Mouse (Mus musculus) left cerebral cortex, postnatal 25 days (tissue): Measurements from ENCODE around the gene Atp13a1. TPM values are rescaled to one million over a fixed set of nuclear protein-coding genes. Genes with fewer than 3 reads are reported as not detected.

ENCODE experiments used
- DNase-seq, 2 experiments: peaks; one replicate each; pipeline ENCODE4 v3.0.0; 2022; ENCODE audit warnings: low spot score in 2 of 2, mixed read lengths in 1 of 2
- intact Hi-C: fragments of 180-260 bp; cut with DNase I; formaldehyde crosslinking; loops from one replicate; pipeline ENCODE4 v1.15.1; 2025
- total RNA-seq, 2 experiments: library from RNA; stranded (reverse); gene quantifications; 2 replicates each; pipeline ENCODE4 v1.2.3; 2021

The Atp13a1 gene
- total RNA-seq, 2 experiments from 2014 or later, result 36.4 to 40.1 TPM

DNA sequence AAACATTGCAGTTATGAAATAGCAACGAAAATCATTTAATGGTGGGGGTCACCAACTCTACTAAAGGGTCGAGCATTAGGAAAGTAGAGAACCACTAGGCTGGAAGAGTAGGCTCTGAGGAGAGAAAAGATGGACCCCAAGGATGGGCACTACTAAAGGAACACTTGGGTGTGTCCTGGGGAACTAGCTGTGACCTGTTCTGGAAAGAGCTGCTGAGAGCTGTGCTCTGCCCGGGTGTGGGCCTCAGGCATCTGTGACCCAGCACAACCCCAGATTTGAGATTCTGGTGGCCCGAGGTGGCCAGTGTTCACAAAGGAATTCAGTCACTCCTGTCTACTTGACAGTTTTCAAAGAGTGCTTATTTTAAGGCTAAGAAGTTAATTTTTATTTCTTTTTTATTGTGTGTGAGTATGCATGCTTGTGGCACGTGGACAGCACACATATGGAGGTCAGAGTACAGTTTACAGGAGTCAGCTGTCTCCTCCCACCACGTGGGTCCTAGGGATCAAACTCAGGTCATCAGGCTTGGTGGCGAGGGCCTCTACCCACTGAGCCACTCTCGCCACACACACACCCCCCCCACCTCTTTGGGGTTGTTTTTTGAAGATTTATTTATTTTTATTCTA, 46.2 kb downstream of the Atp13a1 start:
- intact Hi-C loops, result no loop called here
- no peak for DNase-seq

DNA sequence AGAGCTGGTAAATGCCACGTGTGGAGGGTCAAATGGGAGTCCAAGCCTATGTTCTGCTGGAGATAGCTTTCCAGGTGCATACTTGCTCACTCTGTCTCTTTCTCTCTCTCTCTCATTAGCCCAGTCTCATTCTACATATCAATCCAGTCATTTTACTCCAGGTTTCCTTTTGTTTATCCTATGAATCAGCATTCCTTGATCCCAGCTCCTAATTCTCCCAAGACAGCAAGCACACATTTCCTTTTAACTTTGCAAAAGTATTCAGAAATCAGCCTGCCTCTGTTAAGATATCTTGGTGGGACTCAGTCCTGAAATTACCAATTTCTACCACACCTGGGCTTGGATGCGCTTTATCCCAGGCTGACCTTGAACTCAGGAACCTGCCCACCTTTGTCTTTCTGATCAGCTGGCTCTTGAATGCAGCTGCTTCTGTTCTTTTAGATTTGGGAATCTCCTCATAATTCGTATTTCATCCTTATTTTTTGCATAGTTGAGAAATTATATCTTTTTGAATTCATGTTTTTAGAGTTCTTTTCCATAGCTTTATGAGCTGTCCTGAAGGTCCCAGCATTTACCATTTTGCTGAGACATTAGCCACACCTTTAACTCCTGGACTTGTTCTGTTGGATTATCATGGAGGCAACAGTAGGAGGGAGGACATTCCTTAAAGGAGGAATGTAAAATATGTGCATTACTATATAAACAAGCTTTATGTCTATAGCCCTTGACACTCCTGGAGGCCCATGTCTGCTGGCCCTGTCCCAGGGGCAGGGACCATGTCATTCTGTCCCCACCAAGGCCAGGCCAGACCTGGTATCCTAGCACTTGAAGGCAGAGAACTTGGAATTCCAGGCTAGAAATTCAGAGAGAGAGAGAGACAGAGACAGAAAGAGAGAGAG, 56.5 kb downstream of the Atp13a1 start:
- intact Hi-C loops, result no loop called here
- DNase-seq, result no peak

DNA sequence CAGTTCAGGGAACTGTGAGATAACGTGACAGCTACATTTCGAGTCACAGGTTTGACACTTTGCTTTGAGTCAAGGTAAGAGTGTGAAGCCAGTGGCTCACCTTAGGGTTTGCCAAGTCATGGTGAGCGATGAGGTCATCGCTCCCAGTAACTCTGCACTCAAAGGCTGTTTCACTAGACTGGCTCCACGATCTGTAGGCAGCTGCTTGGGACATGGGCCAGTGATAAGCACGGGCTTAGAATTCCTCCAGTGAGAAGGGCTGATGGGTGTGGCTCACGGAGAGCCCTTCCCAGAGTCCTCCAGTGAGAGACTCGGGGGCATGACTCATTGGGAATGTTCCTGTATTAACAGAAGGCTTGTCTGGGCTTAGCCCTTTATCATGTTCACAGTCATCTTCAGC, 58.0 kb downstream of the Atp13a1 start:
- DNase-seq, result no peak
- intact Hi-C loops, result no loop called here

DNA sequence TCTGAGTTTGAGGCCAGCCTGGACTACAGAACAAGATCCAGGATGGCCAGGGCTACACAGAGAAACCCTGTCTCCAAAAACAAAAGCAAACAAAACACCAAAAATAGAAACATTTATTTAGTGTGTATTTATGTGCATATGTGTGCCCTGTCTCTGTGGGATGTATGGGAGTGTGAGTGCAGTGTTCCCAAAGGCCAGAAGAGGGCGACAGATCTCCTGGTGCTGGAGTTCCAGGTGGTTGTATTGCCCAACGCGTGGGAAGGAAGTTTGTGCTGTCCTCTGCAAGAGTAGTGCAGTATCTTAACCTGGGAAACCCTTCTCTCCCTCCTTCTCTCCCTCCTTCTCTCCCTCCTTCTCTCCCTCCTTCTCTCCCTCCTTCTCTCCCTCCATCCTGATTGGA, 58.9 kb downstream of the Atp13a1 start:
- no peak for DNase-seq
- intact Hi-C loops, result no loop called here

DNA sequence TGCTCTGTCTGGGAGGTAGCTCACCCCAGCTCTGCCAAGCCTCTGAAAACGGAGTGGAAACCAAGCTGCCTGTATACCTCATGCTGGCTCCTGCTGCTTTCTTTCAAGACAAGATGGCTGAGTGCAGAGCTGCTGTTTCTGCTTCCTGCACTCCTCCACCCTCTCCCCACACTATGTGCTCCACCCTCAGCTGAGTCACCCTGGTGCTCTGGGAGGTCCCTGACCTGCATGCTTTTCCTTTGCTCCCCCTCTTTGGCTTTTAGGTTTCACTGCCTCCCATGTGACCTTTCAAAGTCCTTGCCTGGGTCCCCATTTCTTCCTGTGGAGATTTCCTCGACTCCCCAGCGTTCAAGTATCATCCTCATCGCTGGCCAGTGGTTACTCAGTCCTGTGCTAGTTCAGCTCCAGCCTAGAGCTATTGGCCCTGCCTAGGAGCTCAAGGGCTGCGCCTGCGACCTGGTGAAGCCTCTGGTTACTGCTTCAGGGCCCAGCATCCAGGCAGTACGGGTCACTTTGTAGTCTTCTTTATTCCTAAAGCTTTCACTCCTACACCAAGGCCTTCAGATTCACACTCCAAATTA, 60.1 kb downstream of the Atp13a1 start:
- DNase-seq, result no peak
- intact Hi-C loops, result no loop called here

DNA sequence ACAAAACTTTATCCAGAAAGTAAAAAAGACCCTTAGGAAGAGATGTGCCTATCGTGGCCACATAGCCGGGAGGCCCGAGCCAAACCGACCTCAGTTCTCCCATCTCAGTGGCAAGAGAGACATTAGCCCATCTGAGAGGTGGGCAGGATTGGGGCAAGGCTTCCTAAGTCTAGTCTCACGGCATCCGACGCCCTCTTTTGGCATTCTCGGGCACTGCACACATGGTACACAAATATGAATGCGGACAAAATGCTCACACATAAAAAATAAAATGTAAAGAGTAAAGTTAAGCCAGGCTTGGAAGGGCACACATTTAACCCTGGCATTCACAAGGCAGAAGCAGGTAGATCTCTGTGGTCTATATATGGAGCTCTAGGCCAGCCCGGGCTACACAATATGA, 62.9 kb downstream of the Atp13a1 start:
- intact Hi-C loops, result no loop called here
- no peak for DNase-seq

Other genes starting within 250 kb of the Atp13a1 start
- 10 to 100 TPM; 16.2 to 19.2 TPM for gene Zfp868, start 165.6 kb upstream of the Atp13a1 start, total RNA-seq
- 1 to 10 TPM; 3.1 to 4.9 TPM for gene Zfp964, start 136.7 kb upstream of the Atp13a1 start, total RNA-seq
- gene Zfp869, start 80.4 kb upstream of the Atp13a1 start, total RNA-seq, result 10 to 100 TPM; 18.3 to 18.7 TPM
- gene Zfp963, start 41.2 kb upstream of the Atp13a1 start, total RNA-seq, result 1 to 10 TPM; 4.0 to 4.3 TPM
- 1 to 10 TPM in 1 of 2 experiments, under 1 TPM in 1; 0.73 to 1.1 TPM for gene Gm20422, start 16.3 kb upstream of the Atp13a1 start, total RNA-seq
- 10 to 100 TPM; 28.9 to 31.8 TPM for gene Zfp866, start within 50 bp of the Atp13a1 start, total RNA-seq
- gene Gmip, start 17.5 kb downstream of the Atp13a1 start, total RNA-seq, result 10 to 100 TPM in 1 of 2 experiments, 1 to 10 TPM in 1; 9.4 to 17.9 TPM
- under 1 TPM; 0.48 to 0.60 TPM for gene Lpar2, start 31.3 kb downstream of the Atp13a1 start, total RNA-seq
- 10 to 100 TPM; 16.9 to 17.4 TPM for gene Pbx4, start 41.3 kb downstream of the Atp13a1 start, total RNA-seq
- gene Cilp2, start 96.5 kb downstream of the Atp13a1 start, total RNA-seq, result 1 to 10 TPM in 1 of 2 experiments, under 1 TPM in 1; 0.76 to 1.1 TPM
- gene Tssk6, start 111.0 kb downstream of the Atp13a1 start, total RNA-seq, result under 1 TPM; 0.53 to 0.66 TPM
- gene Ndufa13, start 111.4 kb downstream of the Atp13a1 start, total RNA-seq, result 100 to 1,000 TPM; 153 to 154 TPM
- 10 to 100 TPM; 21.6 to 23.7 TPM for gene Yjefn3, start 111.5 kb downstream of the Atp13a1 start, total RNA-seq
- gene Gatad2a, start 205.2 kb downstream of the Atp13a1 start, total RNA-seq, result 10 to 100 TPM; 24.0 to 27.9 TPM